Mouse (Mus musculus) testis, adult 2 months (tissue): ENCODE data around the gene Cntf. TPM values are rescaled to one million over a fixed set of nuclear protein-coding genes. Genes with fewer than 3 reads are reported as not detected.
A peak's percentile ranks its signal among the peaks of the same experiment; 100 is the strongest.

Source experiments
- H3K27ac ChIP-seq: fragments of 200-500 bp; 2 replicates; pipeline ENCODE4 v1.5.1; 2012; ENCODE audit warnings: low read depth, low read length; ENCODE audit not compliant: control insufficient read depth, insufficient read depth
- H3K27me3 ChIP-seq: fragments of 200-500 bp; 2 replicates; pipeline ENCODE4 v1.6.1; 2012; ENCODE audit warnings: mild to moderate bottlenecking, low read length, moderate library complexity; ENCODE audit not compliant: control insufficient read depth, insufficient read depth
- H3K36me3 ChIP-seq: fragments of 200-500 bp; 2 replicates; pipeline ENCODE4 v1.6.1; 2012; ENCODE audit warnings: mild to moderate bottlenecking, low read length; ENCODE audit not compliant: control insufficient read depth, insufficient read depth
- H3K4me1 ChIP-seq: fragments of 200-500 bp; 2 replicates; pipeline ENCODE4 v1.6.1; 2012; ENCODE audit warnings: low read length; ENCODE audit not compliant: control insufficient read depth, insufficient read depth
- H3K4me3 ChIP-seq: fragments of 200-500 bp; 2 replicates; pipeline ENCODE4 v1.5.1; 2012; ENCODE audit warnings: low read depth, mild to moderate bottlenecking, low read length, moderate library complexity, mixed read lengths; ENCODE audit not compliant: control insufficient read depth
- CTCF ChIP-seq: fragments of 200-500 bp; IDR thresholded peaks from 2 replicates; pipeline ENCODE4 v1.5.1; 2012; ENCODE audit warnings: low read depth, mild to moderate bottlenecking, inconsistent platforms, low read length, moderate library complexity; ENCODE audit not compliant: control insufficient read depth, insufficient read depth, insufficient replicate concordance
- POLR2A ChIP-seq: fragments of 200-500 bp; IDR thresholded peaks from 2 replicates; pipeline ENCODE4 v1.6.1; 2012; ENCODE audit warnings: low read depth, mild to moderate bottlenecking, inconsistent platforms, low read length, moderate library complexity; ENCODE audit not compliant: control insufficient read depth
- polyA plus RNA-seq: library from polyadenylated mRNA; depleted of rRNA; stranded (reverse); fragments of >200 nt; gene quantifications from 2 replicates; pipeline ENCODE4 v1.2.3, GENCODE M21; 2012

Cntf gene
- polyA plus RNA-seq, 1 experiment: 3.1 TPM

- H3K4me3 ChIP-seq: no peak overlapping the region
- H3K27ac ChIP-seq: no peak overlapping the region
- no peaks in the 10 kb centered on the region for H3K27me3 ChIP-seq
- no peak for TF ChIP-seq CTCF
- TF ChIP-seq POLR2A: no peak
- H3K4me1 ChIP-seq: no peaks in the 10 kb centered on the region
- no peaks in the 10 kb centered on the region for H3K36me3 ChIP-seq
Observed at GRCm38 (mm10) chr19:12801046-12801445, 35.6 kb upstream of the Cntf start.

GRCm38 (mm10) chr19:12800621-12801020 lies 35.2 kb upstream of the Cntf start:
- TF ChIP-seq POLR2A: no peak
- no peak for TF ChIP-seq CTCF
- H3K4me3 ChIP-seq: no peak overlapping the region
- H3K27ac ChIP-seq: no peak overlapping the region

DNA sequence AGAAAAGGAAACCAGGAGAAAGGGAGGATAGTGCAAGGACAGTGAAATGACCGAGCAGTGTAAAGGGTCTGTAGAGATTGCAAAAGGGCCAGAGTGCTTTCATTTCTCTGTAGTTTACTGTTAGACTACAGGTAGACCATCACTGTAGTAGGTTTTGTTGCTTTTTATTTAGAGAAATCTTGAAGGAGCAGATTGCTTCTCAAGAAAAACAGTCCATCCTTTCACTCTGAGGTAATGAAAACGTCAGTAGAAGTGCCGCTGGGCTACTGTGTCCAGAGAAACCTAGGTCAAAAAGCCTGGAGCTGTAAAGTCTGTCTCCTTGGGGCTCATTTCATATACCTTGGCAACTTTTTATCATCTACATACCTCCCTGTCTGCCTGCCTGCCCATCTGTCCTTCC lies 33.6 kb upstream of the Cntf start:
- TF ChIP-seq POLR2A: no peak
- TF ChIP-seq CTCF: no peak
- Histone ChIP-seq H3K4me1 (no peaks in the 10 kb centered on the region), H3K36me3 (no peaks in the 10 kb centered on the region), H3K27me3 (no peaks in the 10 kb centered on the region), H3K4me3 (no peak overlapping the region), H3K27ac (no peak overlapping the region)

More at GRCm38 (mm10) chr19:12800621-12801020, 35.2 kb upstream of the Cntf start:
- no peaks in the 10 kb centered on the region for H3K27me3 ChIP-seq
- no peaks in the 10 kb centered on the region for H3K36me3 ChIP-seq
- no peaks in the 10 kb centered on the region for H3K4me1 ChIP-seq

DNA sequence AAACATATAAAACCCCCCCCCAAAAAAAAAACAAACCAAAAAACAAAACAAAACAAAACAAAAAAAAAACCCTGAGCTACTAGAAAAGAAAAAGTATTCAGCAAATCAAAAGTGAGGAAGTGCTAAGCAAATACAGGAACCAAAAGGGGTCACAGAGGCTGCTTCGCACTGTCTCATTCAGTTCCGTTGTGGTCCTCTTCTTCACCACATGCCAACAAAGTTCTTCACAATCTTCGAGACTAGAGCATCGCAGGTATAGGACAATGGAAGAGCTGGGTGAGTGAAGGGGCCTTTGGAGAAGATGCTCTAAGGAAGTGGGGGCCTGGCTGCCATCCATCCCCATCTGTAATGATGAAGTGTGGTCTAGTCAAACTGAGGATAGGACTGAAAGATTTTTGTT lies 33.0 kb upstream of the Cntf start:
- Histone ChIP-seq H3K27ac (no peak overlapping the region), H3K4me1 (no peaks in the 10 kb centered on the region), H3K27me3 (no peaks in the 10 kb centered on the region), H3K36me3 (no peaks in the 10 kb centered on the region), H3K4me3 (peak overlapping the region; percentile 24)
- no peak for TF ChIP-seq POLR2A
- no peak for TF ChIP-seq CTCF

DNA sequence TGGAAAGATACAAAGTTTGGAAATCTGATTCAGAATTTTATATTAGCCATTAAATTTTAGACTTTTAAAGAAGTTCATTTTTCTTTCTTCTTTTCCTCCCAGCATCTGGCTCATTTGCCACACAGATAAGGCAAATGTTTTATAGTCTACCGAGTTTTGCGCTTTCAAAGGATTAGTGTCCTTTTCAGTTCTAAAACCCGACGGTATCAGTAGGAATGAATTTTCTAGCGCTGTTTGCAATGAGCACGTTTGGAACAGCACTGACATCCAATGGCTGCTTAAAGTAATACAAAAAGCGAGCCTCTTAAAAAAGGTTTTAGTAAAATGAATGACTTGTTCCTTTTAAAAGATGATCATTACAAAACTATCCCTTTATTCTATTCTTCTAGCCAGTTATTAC lies 31.6 kb upstream of the Cntf start:
- H3K4me1 ChIP-seq: no peaks in the 10 kb centered on the region
- H3K27me3 ChIP-seq: no peaks in the 10 kb centered on the region
- H3K36me3 ChIP-seq: no peaks in the 10 kb centered on the region
- TF ChIP-seq CTCF (no peak), POLR2A (no peak)
- peak overlapping the region; percentile 100 for H3K27ac ChIP-seq
- H3K4me3 ChIP-seq: no peak overlapping the region; the same call in 1 of the 2 replicates

GRCm38 (mm10) chr19:12796328-12796931 lies 31.0 kb upstream of the Cntf start:
- peaks cover 2% of the 10 kb centered on the region; the same call in 1 of the 2 replicates for H3K4me1 ChIP-seq
- TF ChIP-seq POLR2A (peak; percentile 39), CTCF (no peak)
- H3K36me3 ChIP-seq: no peaks in the 10 kb centered on the region
- no peaks in the 10 kb centered on the region for H3K27me3 ChIP-seq
- H3K27ac ChIP-seq: peak overlapping the region; percentile 100
- H3K4me3 ChIP-seq: peak overlapping the region; percentile 96

DNA sequence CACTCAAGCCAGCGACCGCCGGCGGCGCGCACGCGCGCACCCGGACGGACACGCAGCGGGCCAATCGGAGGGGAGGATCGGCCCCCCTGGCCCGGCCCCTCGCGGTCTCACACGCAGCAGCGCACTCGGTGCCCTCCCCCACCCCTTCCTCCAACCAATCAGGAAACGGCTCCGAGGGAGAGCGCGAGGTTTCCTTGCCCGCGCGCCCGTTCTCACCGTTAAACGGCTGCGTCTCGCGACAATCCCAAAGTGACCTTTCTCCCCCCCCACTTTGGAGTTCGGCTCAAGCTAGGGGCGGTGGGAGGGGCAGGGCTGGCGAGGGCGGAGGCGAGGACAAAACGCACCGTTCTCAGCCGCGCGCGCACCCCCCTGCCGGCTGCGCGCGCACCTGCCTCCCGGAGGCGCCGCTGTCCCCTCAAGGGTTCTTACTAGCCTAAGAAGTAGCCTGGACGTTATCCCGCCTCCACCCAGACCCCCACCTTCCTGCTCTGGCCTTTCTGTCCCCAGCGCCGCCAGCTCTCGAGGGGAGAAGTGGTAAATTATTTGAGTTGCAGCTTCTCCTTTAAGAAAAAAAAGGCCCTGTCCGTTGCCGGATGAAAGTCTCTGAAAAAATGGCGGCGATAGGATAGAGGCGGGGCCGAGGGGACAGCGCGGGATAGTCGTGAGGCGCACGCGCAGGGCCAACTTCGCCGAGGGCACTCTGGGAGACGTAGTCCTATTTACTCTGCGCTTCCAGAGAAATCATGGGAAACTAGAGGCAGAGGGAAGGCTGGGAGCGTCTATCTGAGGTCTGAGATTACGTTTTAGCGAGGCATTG lies 30.3 kb upstream of the Cntf start, which contains the start of the genes Zfp91 and Lpxn:
Zfp91 (minus strand) TSS at position 616 of the 817 bp plus-strand sequence.
Lpxn (plus strand) TSS at position 683 of the 817 bp plus-strand sequence.
- Histone ChIP-seq H3K36me3 (no peaks in the 10 kb centered on the region), H3K27ac (peak within 1 kb of the TSS; percentile 100), H3K4me1 (peaks cover 2% of the 10 kb centered on the region; the same call in 1 of the 2 replicates), H3K4me3 (peak within 1 kb of the TSS; percentile 96), H3K27me3 (no peaks in the 10 kb centered on the region)
- TF ChIP-seq CTCF (no peak), POLR2A (peak; percentile 81)
